Mouse (Mus musculus): ENCODE measurements around the gene Mgst1. TPM values are rescaled to one million over a fixed set of nuclear protein-coding genes. Genes with fewer than 3 reads are reported as not detected.

Mgst1 gene
- 44.3 and 53.7 TPM in 2 replicates for polyA plus RNA-seq (2012; rRNA removed)

- DNase-seq (ENCODE audit: extremely low spot score in 1 of 2, low spot score in 1 of 2), result no peak
Observed at GRCm38 (mm10) chr6:138139930-138140329, at the start of gene Mgst1. Gene Mgst1, plus strand, starts transcription at chr6:138140316.

- peak in 1 of 2 experiments; percentile 19 for DNase-seq (ENCODE audit: extremely low spot score in 1 of 2, low spot score in 1 of 2)
Observed at GRCm38 (mm10) chr6:138092432-138092831, 47.7 kb upstream of the Mgst1 start.

DNA sequence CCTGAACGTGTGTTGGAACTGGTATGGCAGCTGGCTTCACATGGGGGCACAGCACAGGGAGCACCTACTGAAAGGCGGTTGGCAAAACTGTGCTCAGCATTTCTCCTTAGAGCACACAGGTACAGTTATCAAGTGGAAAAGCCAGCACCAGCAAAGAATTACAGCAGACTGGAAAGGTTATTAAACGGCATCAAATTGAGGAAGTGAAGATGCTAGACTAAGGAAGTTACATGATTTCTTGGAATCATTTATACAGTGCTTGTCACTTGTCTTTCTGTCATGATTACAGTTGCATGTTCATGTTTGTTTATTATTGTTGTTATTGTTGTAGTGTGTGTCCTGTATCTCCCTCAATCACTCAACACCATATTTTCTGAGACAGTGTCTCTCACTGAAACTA is 45.1 kb upstream of the Mgst1 start:
- no peak for DNase-seq (ENCODE audit: extremely low spot score in 1 of 2, low spot score in 1 of 2)

GRCm38 (mm10) chr6:138099646-138100045 is 40.5 kb upstream of the Mgst1 start:
- no peak for DNase-seq (ENCODE audit: extremely low spot score in 1 of 2, low spot score in 1 of 2)

DNA sequence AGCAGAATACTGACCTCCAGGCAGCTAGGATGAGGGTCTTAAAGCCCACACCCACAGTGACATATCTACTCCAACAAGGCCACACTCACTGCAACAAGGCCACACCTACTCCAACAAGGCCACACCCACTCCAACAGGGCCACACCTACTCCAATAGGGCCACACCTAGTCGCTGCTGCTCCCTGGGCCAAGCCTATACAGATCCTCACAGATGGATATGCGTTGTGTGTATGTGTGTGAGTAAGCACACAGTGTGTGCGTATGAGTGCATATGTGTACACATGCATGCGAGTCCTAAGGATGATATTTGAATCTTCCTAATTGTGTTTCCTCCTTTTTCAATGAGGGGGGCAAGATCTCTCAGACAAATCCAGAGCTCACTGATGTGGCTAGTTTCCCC is 38.3 kb upstream of the Mgst1 start:
- DNase-seq (ENCODE audit: extremely low spot score in 1 of 2, low spot score in 1 of 2), result no peak

GRCm38 (mm10) chr6:138102940-138103339 is 37.2 kb upstream of the Mgst1 start:
- DNase-seq (ENCODE audit: extremely low spot score in 1 of 2, low spot score in 1 of 2), result no peak

GRCm38 (mm10) chr6:138104559-138104958 is 35.6 kb upstream of the Mgst1 start:
- no peak for DNase-seq (ENCODE audit: extremely low spot score in 1 of 2, low spot score in 1 of 2)

DNA sequence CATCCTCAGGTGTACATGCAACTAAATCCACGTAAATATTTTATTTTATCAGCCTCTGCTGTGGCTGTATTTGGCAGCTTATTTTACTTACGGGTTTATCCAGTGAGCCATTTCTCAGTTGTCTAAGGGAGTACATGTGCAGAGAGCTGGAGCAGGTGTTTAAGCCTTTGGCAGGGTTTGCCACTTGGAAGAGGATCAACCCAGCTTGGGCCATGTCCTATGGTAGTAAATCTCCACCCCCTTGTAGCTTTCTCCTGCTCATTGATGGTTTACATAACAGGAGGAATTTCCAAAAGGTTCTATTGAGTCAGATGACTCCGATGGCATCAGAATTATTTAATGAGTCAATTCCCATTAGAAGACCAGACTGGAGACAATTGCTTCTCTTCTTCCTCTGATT is 22.6 kb upstream of the Mgst1 start:
- no peak for DNase-seq (ENCODE audit: extremely low spot score in 1 of 2, low spot score in 1 of 2)

DNA sequence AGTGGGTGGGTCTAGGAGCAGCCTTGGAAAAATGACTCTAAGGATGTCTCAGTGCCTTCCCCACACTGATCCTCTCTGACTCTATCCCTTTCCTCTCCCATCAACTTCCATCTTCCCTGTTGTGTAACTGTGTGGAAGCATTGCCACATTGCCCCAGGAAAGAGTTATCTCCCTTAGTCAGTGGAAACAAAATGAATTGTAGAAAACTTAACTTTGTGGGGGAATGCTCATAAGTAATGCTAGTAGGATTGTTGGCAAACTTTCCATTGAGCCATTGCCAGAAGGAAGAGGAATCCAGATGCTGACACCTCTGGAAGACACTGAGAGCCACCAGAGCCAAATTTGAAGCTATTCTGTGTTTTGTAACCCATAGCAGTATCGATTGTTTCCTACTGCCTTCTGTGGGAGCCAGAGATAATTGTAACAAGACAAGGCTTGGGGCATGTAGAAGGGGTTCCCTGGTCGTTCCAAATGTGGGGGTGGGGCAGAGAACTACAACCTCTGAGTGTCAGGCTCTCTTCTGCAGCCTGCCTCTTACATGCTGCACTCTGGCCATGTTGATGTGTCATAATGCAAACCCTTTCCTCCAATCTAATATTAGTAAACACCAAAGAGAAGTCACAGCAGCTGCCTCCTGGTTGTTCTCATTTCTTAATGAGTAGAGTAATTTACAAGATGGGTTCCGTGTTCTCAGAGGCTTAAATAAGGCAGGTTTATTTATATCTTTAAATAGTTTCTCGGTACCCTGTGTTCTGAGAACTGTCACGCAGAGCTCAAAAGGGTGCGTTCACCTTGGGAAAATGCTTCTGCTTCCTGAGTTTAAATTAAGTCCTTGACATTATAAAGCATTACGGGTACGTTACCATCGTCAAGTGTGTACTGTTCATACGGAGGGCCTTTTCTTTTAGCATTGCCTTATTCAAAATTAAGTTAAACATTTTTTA is 11.5 kb upstream of the Mgst1 start:
- peak in 1 of 2 experiments; percentile 17 for DNase-seq (ENCODE audit: extremely low spot score in 1 of 2, low spot score in 1 of 2)

DNA sequence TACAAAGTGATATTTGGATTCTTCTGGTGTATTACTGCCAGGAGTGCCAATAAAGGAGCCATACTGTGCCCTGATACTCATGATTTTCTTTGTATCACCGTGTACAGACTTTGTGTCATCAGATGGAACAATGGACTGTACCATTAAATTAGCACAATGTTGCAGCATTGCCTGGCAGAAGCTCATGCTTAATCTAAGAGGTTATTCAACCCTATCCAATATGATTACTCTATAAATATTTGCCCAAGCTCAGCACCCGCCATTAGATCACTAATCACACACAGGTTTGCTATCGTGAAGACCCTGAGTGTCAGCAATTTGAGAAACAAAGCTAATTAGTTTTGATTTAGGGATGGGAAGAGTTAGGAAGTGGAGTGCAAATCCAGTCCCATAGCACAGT is 9.6 kb upstream of the Mgst1 start:
- DNase-seq (ENCODE audit: extremely low spot score in 1 of 2, low spot score in 1 of 2), result no peak

DNA sequence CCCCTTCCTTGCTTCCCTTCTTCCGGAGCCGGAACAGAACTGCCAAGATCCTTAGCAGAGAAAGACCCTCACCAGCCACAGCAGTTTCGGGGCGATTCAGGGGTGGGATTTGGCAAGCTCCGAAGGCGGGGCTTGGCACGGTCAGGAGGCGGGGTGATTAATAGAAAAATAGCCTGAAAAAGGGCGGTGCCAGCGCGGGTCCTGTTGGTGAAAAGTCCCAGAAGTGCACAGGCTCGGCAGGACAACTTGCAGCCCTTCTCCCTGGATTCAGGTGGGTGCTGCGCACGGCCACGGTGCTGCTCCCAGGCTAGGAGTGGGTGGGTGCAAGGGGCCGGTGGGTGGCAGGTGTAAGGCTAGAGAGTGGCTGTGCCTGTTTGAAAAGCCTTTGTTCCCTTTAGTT is 220 bp downstream of the Mgst1 start:
- no peak for DNase-seq (ENCODE audit: extremely low spot score in 1 of 2, low spot score in 1 of 2)

GRCm38 (mm10) chr6:138141111-138141592 is 1.0 kb downstream of the Mgst1 start:
- DNase-seq (ENCODE audit: extremely low spot score in 1 of 2, low spot score in 1 of 2), result peak in 1 of 2 experiments; percentile 26

DNA sequence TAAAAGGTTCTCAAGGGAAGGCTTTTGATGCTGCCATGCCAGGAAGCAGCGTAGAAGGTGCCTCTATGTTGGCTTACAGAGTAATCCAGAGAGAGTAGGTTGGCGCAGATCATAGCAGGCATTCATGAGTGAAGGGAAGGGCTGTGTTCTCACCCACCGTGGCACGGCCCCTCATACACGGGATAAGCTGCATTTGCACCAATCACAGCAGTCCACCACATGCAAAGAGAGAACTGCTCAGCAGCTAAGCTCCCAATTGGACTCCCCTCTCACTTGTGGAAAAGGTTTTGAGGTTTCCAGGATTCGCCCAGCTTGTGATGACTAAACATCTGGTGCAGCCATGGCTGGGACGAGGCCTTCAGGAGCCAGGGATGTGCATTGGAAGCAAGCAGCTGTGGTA is 2.5 kb downstream of the Mgst1 start:
- DNase-seq (ENCODE audit: extremely low spot score in 1 of 2, low spot score in 1 of 2), result no peak

- no peak for DNase-seq (ENCODE audit: extremely low spot score in 1 of 2, low spot score in 1 of 2)
Observed at GRCm38 (mm10) chr6:138143450-138143849, 3.3 kb downstream of the Mgst1 start.

- peak; percentile 25 to 92 for DNase-seq (ENCODE audit: extremely low spot score in 1 of 2, low spot score in 1 of 2)
Observed at GRCm38 (mm10) chr6:138153111-138153510, 13.0 kb downstream of the Mgst1 start.

DNA sequence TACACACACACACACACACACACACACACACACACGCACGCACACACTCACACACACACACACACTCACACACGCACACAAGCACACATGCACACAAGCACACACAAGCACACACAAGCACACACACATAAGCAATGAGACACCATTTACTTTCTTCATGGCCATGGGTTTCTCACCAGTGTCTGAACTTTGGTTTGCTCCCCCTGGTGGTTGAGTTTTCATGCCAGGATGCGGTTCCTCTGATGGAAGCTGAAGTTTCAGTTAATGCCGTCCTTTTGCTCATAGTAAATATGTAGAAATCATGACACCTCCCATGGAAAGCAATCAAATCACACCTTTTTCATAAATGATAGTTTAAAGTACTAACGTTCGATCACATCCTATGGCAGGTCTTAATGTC is 23.8 kb downstream of the Mgst1 start:
- DNase-seq (ENCODE audit: extremely low spot score in 1 of 2, low spot score in 1 of 2), result peak in 1 of 2 experiments; percentile 66

DNA sequence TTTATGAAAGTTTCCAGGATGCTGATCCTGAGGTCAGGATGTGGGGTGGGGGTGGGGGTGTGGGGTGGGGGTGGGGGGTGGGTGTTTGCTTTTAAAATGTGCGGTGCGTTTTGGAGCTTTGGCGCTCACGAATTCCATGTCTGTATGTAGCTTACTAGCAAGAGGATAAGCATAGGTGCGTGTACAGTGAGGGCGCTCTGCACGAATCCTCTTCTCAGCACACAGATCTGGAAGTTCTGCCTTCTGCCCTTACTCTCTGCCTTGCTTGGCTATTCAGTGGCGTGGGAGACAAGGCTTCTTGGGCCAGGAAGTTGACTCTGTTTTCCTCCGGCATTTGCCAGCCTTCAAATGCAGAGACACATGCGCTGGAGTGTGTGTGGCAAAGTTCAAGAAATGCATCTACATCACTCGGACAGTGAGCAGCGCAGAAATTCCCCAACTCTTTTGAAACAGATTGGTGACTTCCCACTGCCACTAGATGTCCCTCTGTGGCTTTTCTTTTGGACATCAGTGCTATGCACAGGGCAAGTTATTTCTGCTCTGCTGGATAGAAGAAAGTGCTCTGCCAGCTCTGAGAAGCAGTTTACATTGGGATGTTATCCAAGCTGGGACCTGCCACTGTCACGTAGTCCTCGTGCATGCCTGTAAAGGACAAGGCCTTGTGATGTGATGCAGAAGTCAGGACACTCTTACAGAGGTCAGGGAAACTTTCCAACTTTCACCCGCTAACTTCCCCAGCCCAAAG is 31.5 kb downstream of the Mgst1 start:
- DNase-seq (ENCODE audit: extremely low spot score in 1 of 2, low spot score in 1 of 2), result peak; percentile 15 to 73

Data from frontal cortex, adult 2 months (tissue).